12 mouse cellular contexts compared by ENCODE assay signal in genomic region chr16:11526996-11527395, GRCm38 (mm10).
DNase-seq lines count a peak whose midpoint lies in the region; ATAC-seq and TF ChIP-seq lines count a peak whose summit lies in the region.
"Had no signal": no experiment of that assay in that cellular context is flagged by ENCODE, and none has a peak within 500 bp of the region (broad histone marks: within the 10 kb centered on the region; RNA-seq: fewer than 3 reads in every experiment).

No protein-coding gene starts in this region.

- WGBS in intestine, embryonic 15.5 days = 82% methylated on average over 10 of the region's 10 CpGs

- no peaks in the 10 kb centered on the region for H3K9me3 ChIP-seq in intestine, embryonic 15.5 days
- H3K9me3 ChIP-seq: heart, embryonic 12.5 days; hindbrain, embryonic 15.5 days; liver, embryonic 13.5 days; neural tube, embryonic 12.5 days had no signal

- no peaks in the 10 kb centered on the region; the same call in 1 of the 2 replicates for H3K4me1 ChIP-seq in intestine, embryonic 15.5 days (replicated peaks)
- H3K4me1 ChIP-seq: neural tube, embryonic 12.5 days had no signal

- peak overlapping the region; percentile 48 for H3K4me2 ChIP-seq in myocyte (ENCODE audit: low read depth)
- no peak overlapping the region for H3K4me2 ChIP-seq in intestine, embryonic 15.5 days (replicated peaks)
- H3K4me2 ChIP-seq: heart, embryonic 12.5 days; hindbrain, embryonic 15.5 days; neural tube, embryonic 12.5 days had no signal

- no peak for TF ChIP-seq POLR2A in myocyte (IDR thresholded peaks at IDR 0.05; ENCODE audit: insufficient read length, low read depth)

- H3K27me3 ChIP-seq in myocyte (ENCODE audit: control insufficient read depth, insufficient read depth, insufficient read length) = no peaks in the 10 kb centered on the region
- no peaks in the 10 kb centered on the region for H3K27me3 ChIP-seq in intestine, embryonic 15.5 days (replicated peaks)
- H3K27me3 ChIP-seq: heart, embryonic 12.5 days; hindbrain, embryonic 15.5 days; liver, embryonic 13.5 days; neural tube, embryonic 12.5 days had no signal

- no peaks in the 10 kb centered on the region for H3K79me2 ChIP-seq in myocyte (ENCODE audit: control insufficient read depth, insufficient read depth)

- ATAC-seq in cerebellum, adult (ENCODE audit: insufficient number of reproducible peaks, low FRiP score, low TSS enrichment) = no peak
- no peak for ATAC-seq in intestine, embryonic 15.5 days

- no peak overlapping the region for H3K4me3 ChIP-seq in myocyte
- H3K4me3 ChIP-seq in intestine, embryonic 15.5 days (replicated peaks) = no peak overlapping the region
- H3K4me3 ChIP-seq: heart, embryonic 12.5 days; hindbrain, embryonic 15.5 days; liver, embryonic 13.5 days; neural tube, embryonic 12.5 days had no signal

- no peak overlapping the region for H3K27ac ChIP-seq in intestine, embryonic 15.5 days
- H3K27ac ChIP-seq: hindbrain, embryonic 15.5 days; neural tube, embryonic 12.5 days had no signal

- H3K36me3 ChIP-seq in myocyte (ENCODE audit: control insufficient read depth, insufficient read depth) = no peaks in the 10 kb centered on the region
- H3K36me3 ChIP-seq in intestine, embryonic 15.5 days = no peaks in the 10 kb centered on the region
- H3K36me3 ChIP-seq: heart, embryonic 12.5 days; hindbrain, embryonic 15.5 days; liver, embryonic 13.5 days; neural tube, embryonic 12.5 days had no signal

- peak; percentile 37 to 48 for DNase-seq in cerebellum, postnatal 14 days
- DNase-seq in layer of hippocampus, adult 11-12 months (ENCODE audit: low spot score) = peak; percentile 32
- DNase-seq in layer of hippocampus, postnatal 14 days (ENCODE audit: low spot score in 2 of 2) = no peak
- peak; percentile 47 to 68 for DNase-seq in gastrocnemius, adult 8-10 months (ENCODE audit: low spot score in 2 of 2)
- DNase-seq in embryo, embryonic 10 days (ENCODE audit: low spot score) = no peak

- no peak overlapping the region for H3ac ChIP-seq in myocyte (ENCODE audit: control insufficient read depth, insufficient read length)

- no peak overlapping the region for H3K9ac ChIP-seq in intestine, embryonic 15.5 days
- H3K9ac ChIP-seq: heart, embryonic 12.5 days; hindbrain, embryonic 15.5 days; neural tube, embryonic 12.5 days had no signal

TF ChIP-seq in myocyte, 11 proteins besides CTCF, POLR2A, EP300 and RAD21:
- TF ChIP-seq MYOG (IDR thresholded peaks at IDR 0.05; ENCODE audit: control insufficient read depth in 1 of 3, insufficient read depth in 1 of 3, insufficient read length in 2 of 3, low read depth in 2 of 3) (peak in 1 of 3 experiments; percentile 65), MYOD1 (IDR thresholded peaks at IDR 0.05; ENCODE audit: control insufficient read depth in 1 of 3, insufficient read length in 2 of 3, low read depth in 2 of 3) (peak in 1 of 3 experiments; percentile 57), POLR2AphosphoS2 (IDR thresholded peaks at IDR 0.05; ENCODE audit: insufficient read length, low read depth) (no peak), MAX (IDR thresholded peaks at IDR 0.05; ENCODE audit: low read depth) (no peak)

Comparison
In these comparisons a context has a peak if more than half of its experiments do, and no peak if none do; other contexts are left out.
1. DNase-seq: peak in cerebellum, postnatal 14 days (2 of 2), layer of hippocampus, adult 11-12 months (single experiment) and gastrocnemius, adult 8-10 months (2 of 2); none in layer of hippocampus, postnatal 14 days (0 of 2) and embryo, embryonic 10 days (single experiment).